Mouse (Mus musculus) hindbrain, embryonic 11.5 days (tissue): ENCODE results near the gene 9930111J21Rik2. TPM values are rescaled to one million over a fixed set of nuclear protein-coding genes. Genes with fewer than 3 reads are reported as not detected.

Experiments
- ATAC-seq: fragments of 200-750 bp; cut with Nextera tagmentation; 2 replicates; pipeline ENCODE4 v1.8.0; 2017; ENCODE audit warnings: mild to moderate bottlenecking, moderate TSS enrichment, moderate library complexity; ENCODE audit not compliant: low FRiP score
- DNase-seq: peaks from one replicate; pipeline ENCODE4 v3.0.0-alpha.2; 2015; ENCODE audit warnings: low spot score
- H3K27ac ChIP-seq: fragments of 300-500 bp; sonication (generic); 2 replicates; pipeline ENCODE4 v1.5.1; 2014; ENCODE audit warnings: mild to moderate bottlenecking, low read depth, low read length
- H3K27me3 ChIP-seq: fragments of 300-500 bp; sonication (generic); 2 replicates; pipeline ENCODE4 v1.6.1; 2014; ENCODE audit warnings: mild to moderate bottlenecking, low read length, moderate library complexity, mixed read lengths; ENCODE audit not compliant: control insufficient read depth, insufficient read depth
- H3K36me3 ChIP-seq: fragments of 300-500 bp; sonication (generic); 2 replicates; pipeline ENCODE4 v1.6.1; 2014; ENCODE audit warnings: mild to moderate bottlenecking, low read length, moderate library complexity, mixed read lengths; ENCODE audit not compliant: control insufficient read depth, insufficient read depth
- H3K4me1 ChIP-seq: fragments of 300-500 bp; sonication (generic); replicated peaks from 2 replicates; pipeline ENCODE4 v1.6.1; 2014; ENCODE audit warnings: low read length, mixed read lengths; ENCODE audit not compliant: control insufficient read depth, insufficient read depth
- H3K4me2 ChIP-seq: fragments of 300-500 bp; sonication (generic); replicated peaks from 2 replicates; pipeline ENCODE4 v1.6.1; 2014; ENCODE audit warnings: mild to moderate bottlenecking, low read depth, low read length
- H3K4me3 ChIP-seq: fragments of 300-500 bp; sonication (generic); 2 replicates; pipeline ENCODE4 v1.5.1; 2014; ENCODE audit warnings: low read depth, low read length
- H3K9ac ChIP-seq: fragments of 300-500 bp; sonication (generic); 2 replicates; pipeline ENCODE4 v1.6.1; 2014; ENCODE audit warnings: low read depth, low read length
- H3K9me3 ChIP-seq: fragments of 300-500 bp; sonication (generic); 2 replicates; pipeline ENCODE4 v1.6.1; 2016; ENCODE audit warnings: low read length; ENCODE audit not compliant: control insufficient read depth
- WGBS: fragments of 180-500 bp; shearing (Covaris S2); extraction: QIAGEN DNeasy Blood & Tissue Kit; methylation state at CpG from one replicate; pipeline ENCODE4 v1.1.7; 2014; 5-methylcytosine and 5-hydroxymethylcytosine counted together
- polyA plus RNA-seq: library from polyadenylated mRNA; unstranded; fragments of >200 nt; fragmentation: Nextera tagmentation; extraction: Ambion mirVana; gene quantifications from 2 replicates; pipeline ENCODE4 v1.2.1, GENCODE M21; 2014

Gene 9930111J21Rik2
- polyA plus RNA-seq, 1 experiment from 2014 or later, result 0.11 TPM

DNA sequence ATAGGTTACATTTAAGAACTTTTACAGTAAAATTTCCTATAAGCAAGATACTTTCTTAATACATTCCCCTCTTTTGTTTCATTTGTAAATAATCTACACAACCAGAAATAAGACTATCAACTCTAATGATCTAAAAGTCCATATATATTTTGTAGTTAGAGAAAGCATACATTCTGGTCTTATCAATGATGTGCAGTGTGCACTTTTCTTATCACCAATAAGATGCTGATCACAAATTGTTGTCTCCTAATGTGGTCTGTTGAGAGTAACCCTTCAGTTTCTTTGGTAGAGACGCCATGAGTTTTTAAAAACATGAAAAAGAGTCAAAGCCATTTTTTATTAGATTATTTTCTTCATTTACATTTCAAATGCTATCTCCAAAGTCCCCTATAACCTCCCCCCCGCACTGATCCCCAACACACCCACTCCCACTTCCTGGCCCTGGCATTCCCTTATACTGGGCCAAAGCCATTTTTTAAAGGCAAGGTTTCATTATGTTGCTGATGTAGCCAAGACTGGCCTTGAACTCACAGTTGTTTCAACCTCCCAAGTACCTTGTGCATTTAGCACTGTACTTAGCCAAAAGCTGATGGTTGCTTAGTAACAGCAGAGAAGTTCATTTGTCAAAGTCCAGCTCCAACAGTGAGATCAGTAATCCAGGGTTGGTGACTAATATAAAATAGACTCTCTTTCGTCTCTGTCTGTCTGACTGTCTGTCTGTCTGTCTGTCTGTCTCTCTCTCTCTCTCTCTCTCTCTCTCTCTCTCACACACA, 38.9 kb upstream of the 9930111J21Rik2 start:
- Histone ChIP-seq H3K36me3 (no peaks in the 10 kb centered on the region), H3K27ac (no peak overlapping the region), H3K4me2 (no peak overlapping the region), H3K27me3 (no peaks in the 10 kb centered on the region), H3K9ac (no peak overlapping the region), H3K4me1 (no peaks in the 10 kb centered on the region), H3K9me3 (no peaks in the 10 kb centered on the region), H3K4me3 (no peak overlapping the region)
- DNase-seq (no peak), ATAC-seq (no peak)
- WGBS, result 83% methylated on average over 3 of the region's 3 CpGs

GRCm38 (mm10) chr11:49088990-49089652, 38.1 kb upstream of the 9930111J21Rik2 start:
- H3K4me1 ChIP-seq, result no peaks in the 10 kb centered on the region
- H3K36me3 ChIP-seq, result no peaks in the 10 kb centered on the region
- no peak for DNase-seq
- no peak overlapping the region for H3K9ac ChIP-seq
- ATAC-seq, result no peak
- no peaks in the 10 kb centered on the region for H3K9me3 ChIP-seq
- no peak overlapping the region for H3K27ac ChIP-seq
- no peaks in the 10 kb centered on the region for H3K27me3 ChIP-seq
- no peak overlapping the region for H3K4me2 ChIP-seq
- 87% methylated on average over 5 of the region's 5 CpGs for WGBS
- no peak overlapping the region for H3K4me3 ChIP-seq

- H3K4me1 ChIP-seq, result no peaks in the 10 kb centered on the region
- DNase-seq (peak; percentile 9), ATAC-seq (0 out of 2 replicates have a peak, but pooled peaks have one; percentile 38)
- no peaks in the 10 kb centered on the region for H3K9me3 ChIP-seq
- H3K27me3 ChIP-seq, result no peaks in the 10 kb centered on the region
- H3K4me3 ChIP-seq, result no peak overlapping the region
- H3K36me3 ChIP-seq, result no peaks in the 10 kb centered on the region
- no peak overlapping the region for H3K9ac ChIP-seq
- no peak overlapping the region for H3K4me2 ChIP-seq
- 46% methylated on average over 22 of the region's 22 CpGs for WGBS
- no peak overlapping the region for H3K27ac ChIP-seq
Measured at GRCm38 (mm10) chr11:49087830-49088616, 37.0 kb upstream of the 9930111J21Rik2 start.

- Histone ChIP-seq H3K4me2 (no peak overlapping the region), H3K27me3 (no peaks in the 10 kb centered on the region), H3K4me3 (no peak overlapping the region), H3K9me3 (no peaks in the 10 kb centered on the region), H3K27ac (no peak overlapping the region), H3K4me1 (no peaks in the 10 kb centered on the region), H3K36me3 (no peaks in the 10 kb centered on the region), H3K9ac (no peak overlapping the region)
- DNase-seq (no peak), ATAC-seq (no peak)
- 83% methylated on average over 6 of the region's 6 CpGs for WGBS
Measured at GRCm38 (mm10) chr11:49086858-49087361, 35.9 kb upstream of the 9930111J21Rik2 start.

DNA sequence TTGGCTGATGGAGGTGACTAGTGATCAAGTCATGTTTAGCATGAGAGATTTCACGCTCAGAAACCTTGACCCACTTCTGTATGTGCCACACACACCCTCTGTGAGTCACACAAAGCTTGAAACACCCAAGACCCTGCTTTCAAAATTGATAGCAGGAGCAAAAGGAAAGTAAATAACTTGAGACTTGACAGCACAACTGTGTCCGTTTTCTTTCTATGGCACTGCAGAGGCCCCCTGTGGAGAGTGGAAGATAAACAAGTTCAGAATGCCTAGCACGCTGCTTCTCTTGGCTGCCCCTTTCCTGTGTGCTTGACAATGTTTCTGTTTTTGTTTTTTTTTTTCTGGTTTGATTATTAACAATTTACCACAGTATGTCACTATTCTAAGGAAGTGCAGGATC, 33.8 kb upstream of the 9930111J21Rik2 start:
- no peaks in the 10 kb centered on the region for H3K27me3 ChIP-seq
- H3K4me1 ChIP-seq, result no peaks in the 10 kb centered on the region
- no peak for ATAC-seq
- H3K9me3 ChIP-seq, result no peaks in the 10 kb centered on the region
- H3K9ac ChIP-seq, result no peak overlapping the region
- H3K4me3 ChIP-seq, result no peak overlapping the region
- no peaks in the 10 kb centered on the region for H3K36me3 ChIP-seq
- H3K4me2 ChIP-seq, result no peak overlapping the region
- no peak for DNase-seq
- no peak overlapping the region for H3K27ac ChIP-seq
- WGBS, result 36% methylated on average over 3 of the region's 3 CpGs

DNA sequence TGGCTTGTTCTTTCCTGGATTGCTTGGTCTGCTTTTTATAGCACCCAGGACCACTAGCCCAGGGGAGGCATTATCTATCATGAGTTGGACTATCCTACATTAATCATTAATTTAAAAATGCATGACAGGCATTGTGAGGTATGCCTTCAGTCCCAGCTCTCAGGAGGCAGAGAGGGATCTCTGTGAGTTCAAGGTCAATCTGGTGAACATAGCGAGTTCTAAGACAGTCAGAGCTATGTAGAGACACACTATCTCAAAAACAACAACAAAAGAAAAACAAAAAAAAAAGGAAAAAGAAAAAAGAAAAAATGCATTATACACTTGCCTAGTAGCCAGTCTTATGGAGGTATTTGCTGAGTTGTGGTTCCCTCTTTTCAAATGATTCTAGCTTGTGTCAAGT, 33.3 kb upstream of the 9930111J21Rik2 start:
- Histone ChIP-seq H3K27ac (no peak overlapping the region), H3K36me3 (no peaks in the 10 kb centered on the region), H3K4me3 (no peak overlapping the region), H3K27me3 (no peaks in the 10 kb centered on the region), H3K4me2 (no peak overlapping the region), H3K9me3 (no peaks in the 10 kb centered on the region), H3K9ac (no peak overlapping the region), H3K4me1 (no peaks in the 10 kb centered on the region)
- no peak for DNase-seq
- WGBS, result 83% methylated on average over 1 of the region's 1 CpGs
- ATAC-seq, result no peak

DNA sequence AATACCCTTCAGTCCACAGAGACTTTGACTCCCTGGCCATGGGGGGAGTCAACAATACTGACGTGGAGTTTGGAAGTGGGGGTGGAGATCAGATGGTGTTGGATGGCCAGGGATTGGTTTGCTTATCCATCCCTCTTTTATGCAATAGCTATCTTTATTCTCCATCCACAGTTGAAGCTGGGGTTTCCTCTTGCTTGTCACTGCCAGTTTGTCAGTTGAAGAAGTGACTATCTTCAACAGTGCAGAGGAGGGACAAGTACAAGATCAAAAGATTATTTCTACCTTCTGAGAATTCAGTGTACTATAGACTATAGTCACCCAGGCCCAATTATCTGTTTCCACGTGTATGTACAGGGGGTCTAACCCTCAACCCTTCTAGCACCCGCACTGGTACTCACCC, 32.8 kb upstream of the 9930111J21Rik2 start:
- WGBS, result 81% methylated on average over 3 of the region's 3 CpGs
- ATAC-seq (no peak), DNase-seq (no peak)
- H3K4me1 ChIP-seq, result no peaks in the 10 kb centered on the region
- no peaks in the 10 kb centered on the region for H3K36me3 ChIP-seq
- H3K4me3 ChIP-seq, result no peak overlapping the region
- H3K4me2 ChIP-seq, result no peak overlapping the region
- H3K9me3 ChIP-seq, result no peaks in the 10 kb centered on the region
- H3K9ac ChIP-seq, result no peak overlapping the region
- H3K27me3 ChIP-seq, result no peaks in the 10 kb centered on the region
- no peak overlapping the region for H3K27ac ChIP-seq

GRCm38 (mm10) chr11:49083146-49083545, 32.1 kb upstream of the 9930111J21Rik2 start:
- 91% methylated on average over 1 of the region's 1 CpGs for WGBS
- Histone ChIP-seq H3K36me3 (no peaks in the 10 kb centered on the region), H3K4me1 (no peaks in the 10 kb centered on the region), H3K4me2 (no peak overlapping the region), H3K9me3 (no peaks in the 10 kb centered on the region), H3K27ac (no peak overlapping the region), H3K4me3 (no peak overlapping the region), H3K9ac (no peak overlapping the region), H3K27me3 (no peaks in the 10 kb centered on the region)
- ATAC-seq, result no peak
- DNase-seq, result no peak
